Mouse (Mus musculus): Measurements from ENCODE around the gene Syp. TPM values are rescaled to one million over a fixed set of nuclear protein-coding genes. Genes with fewer than 3 reads are reported as not detected.

The Syp gene
- polyA plus RNA-seq, 1 experiment from 2014 or later = 161 TPM

GRCm38 (mm10) chrX:7690486-7690885, 52.2 kb downstream of the Syp start:
- WGBS = 62% methylated on average over 3 of the region's 3 CpGs
- no peak overlapping the region for H3K9ac ChIP-seq (replicated peaks; ENCODE audit: low read depth, low read length)
- H3K9me3 ChIP-seq (ENCODE audit: control insufficient read depth, low read length) = no peaks in the 10 kb centered on the region
- no peaks in the 10 kb centered on the region for H3K36me3 ChIP-seq (ENCODE audit: control insufficient read depth, insufficient read depth)
- H3K4me1 ChIP-seq (replicated peaks; ENCODE audit: control insufficient read depth, insufficient read depth, low read length) = no peaks in the 10 kb centered on the region
- H3K4me3 ChIP-seq (replicated peaks; ENCODE audit: low read length) = no peak overlapping the region
- no peak for ATAC-seq
- no peaks in the 10 kb centered on the region for H3K27me3 ChIP-seq (replicated peaks; ENCODE audit: control insufficient read depth, insufficient read depth, low read length)
- no peak overlapping the region for H3K4me2 ChIP-seq (ENCODE audit: low read length)
- no peak overlapping the region for H3K27ac ChIP-seq (ENCODE audit: low read length)

DNA sequence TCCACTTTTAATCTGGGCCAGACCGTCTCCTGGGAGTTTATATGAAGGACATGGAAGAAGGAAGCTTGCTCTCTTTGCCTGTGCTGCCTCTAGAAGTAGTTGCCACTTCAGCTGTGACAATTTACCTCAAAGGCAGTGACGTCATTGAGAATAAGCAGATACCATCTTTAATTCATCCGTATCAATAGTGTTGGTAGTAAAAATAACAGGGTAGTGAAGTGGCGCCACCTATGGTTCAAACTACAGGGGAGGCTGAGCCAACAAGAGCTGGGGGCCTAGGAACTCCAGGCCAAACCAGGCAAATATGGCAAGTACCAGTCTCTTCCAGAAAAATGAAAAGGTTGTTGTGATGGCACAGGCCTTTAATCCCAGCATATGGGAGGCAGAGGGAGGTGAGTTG, 54.6 kb downstream of the Syp start:
- Histone ChIP-seq H3K27me3 (replicated peaks; ENCODE audit: control insufficient read depth, insufficient read depth, low read length) (no peaks in the 10 kb centered on the region), H3K9me3 (ENCODE audit: control insufficient read depth, low read length) (no peaks in the 10 kb centered on the region), H3K4me1 (replicated peaks; ENCODE audit: control insufficient read depth, insufficient read depth, low read length) (no peaks in the 10 kb centered on the region), H3K27ac (ENCODE audit: low read length) (no peak overlapping the region), H3K4me3 (replicated peaks; ENCODE audit: low read length) (no peak overlapping the region), H3K9ac (replicated peaks; ENCODE audit: low read depth, low read length) (no peak overlapping the region), H3K4me2 (ENCODE audit: low read length) (no peak overlapping the region), H3K36me3 (ENCODE audit: control insufficient read depth, insufficient read depth) (no peaks in the 10 kb centered on the region)
- no peak for ATAC-seq
- 39% methylated on average over 4 of the region's 4 CpGs for WGBS

- Histone ChIP-seq H3K4me1 (replicated peaks; ENCODE audit: control insufficient read depth, insufficient read depth, low read length) (peaks cover 5% of the 10 kb centered on the region), H3K9ac (replicated peaks; ENCODE audit: low read depth, low read length) (no peak overlapping the region; the same call in 1 of the 2 replicates), H3K27me3 (replicated peaks; ENCODE audit: control insufficient read depth, insufficient read depth, low read length) (no peaks in the 10 kb centered on the region), H3K4me3 (replicated peaks; ENCODE audit: low read length) (peak overlapping the region; percentile 19; the same call in 1 of the 2 replicates), H3K9me3 (ENCODE audit: control insufficient read depth, low read length) (no peaks in the 10 kb centered on the region), H3K36me3 (ENCODE audit: control insufficient read depth, insufficient read depth) (no peaks in the 10 kb centered on the region), H3K27ac (ENCODE audit: low read length) (no peak overlapping the region), H3K4me2 (ENCODE audit: low read length) (peak overlapping the region; percentile 41; the same call in 1 of the 2 replicates)
- WGBS = 49% methylated on average over 6 of the region's 6 CpGs
- peak; percentile 43 for ATAC-seq
These were observed 58.2 kb downstream of the Syp start for GRCm38 (mm10) chrX:7696520-7696919.

- Histone ChIP-seq H3K36me3 (ENCODE audit: control insufficient read depth, insufficient read depth) (no peaks in the 10 kb centered on the region), H3K27me3 (replicated peaks; ENCODE audit: control insufficient read depth, insufficient read depth, low read length) (no peaks in the 10 kb centered on the region), H3K4me1 (replicated peaks; ENCODE audit: control insufficient read depth, insufficient read depth, low read length) (peaks cover 5% of the 10 kb centered on the region), H3K4me2 (ENCODE audit: low read length) (peak within 1 kb of the TSS; percentile 67), H3K4me3 (replicated peaks; ENCODE audit: low read length) (peak within 1 kb of the TSS; percentile 62), H3K9ac (replicated peaks; ENCODE audit: low read depth, low read length) (peak within 1 kb of the TSS; percentile 63), H3K27ac (ENCODE audit: low read length) (peak within 1 kb of the TSS; percentile 47), H3K9me3 (ENCODE audit: control insufficient read depth, low read length) (no peaks in the 10 kb centered on the region)
- 14% methylated on average over 33 of the region's 33 CpGs for WGBS
- ATAC-seq = peak; percentile 97
These were observed 58.7 kb downstream of the Syp start, which contains the start of gene Gpkow for GRCm38 (mm10) chrX:7696954-7697381. Gpkow (plus strand) TSS chrX:7697131.

Other genes starting within 250 kb of the Syp start
- 0.11 and 0.16 TPM in 2 replicates for gene Foxp3, start 64.8 kb upstream of the Syp start, polyA plus RNA-seq (2015; fragmentation: Nextera tagmentation; extraction: Ambion mirVana)
- 4.1 and 4.6 TPM in 2 replicates for gene Ppp1r3f, start 64.2 kb upstream of the Syp start, polyA plus RNA-seq (2015; fragmentation: Nextera tagmentation; extraction: Ambion mirVana)
- gene Ccdc22, start 33.0 kb upstream of the Syp start, polyA plus RNA-seq (2015; fragmentation: Nextera tagmentation; extraction: Ambion mirVana) = 40.5 and 43.9 TPM in 2 replicates
- 0.06 and 0.16 TPM in 2 replicates for gene Cacna1f, start 31.4 kb upstream of the Syp start, polyA plus RNA-seq (2015; fragmentation: Nextera tagmentation; extraction: Ambion mirVana)
- gene Prickle3, start 18.8 kb downstream of the Syp start, polyA plus RNA-seq (2015; fragmentation: Nextera tagmentation; extraction: Ambion mirVana) = 1.5 and 1.6 TPM in 2 replicates
- gene Plp2, start 32.9 kb downstream of the Syp start, polyA plus RNA-seq (2015; fragmentation: Nextera tagmentation; extraction: Ambion mirVana) = 35.1 and 41.7 TPM in 2 replicates
- gene Magix, start 42.8 kb downstream of the Syp start, polyA plus RNA-seq (2015; fragmentation: Nextera tagmentation; extraction: Ambion mirVana) = 0.19 and 0.61 TPM in 2 replicates
- gene Gpkow, start 58.7 kb downstream of the Syp start, polyA plus RNA-seq (2015; fragmentation: Nextera tagmentation; extraction: Ambion mirVana) = 53.2 and 53.5 TPM in 2 replicates
- 36.7 and 40.5 TPM in 2 replicates for gene Wdr45, start 75.9 kb downstream of the Syp start, polyA plus RNA-seq (2015; fragmentation: Nextera tagmentation; extraction: Ambion mirVana)
- gene Gm45208, start 83.8 kb downstream of the Syp start, polyA plus RNA-seq (2015; fragmentation: Nextera tagmentation; extraction: Ambion mirVana) = 0.71 TPM in 1 of 2 replicates, not detected in the other
- 112 and 119 TPM in 2 replicates for gene Praf2, start 90.0 kb downstream of the Syp start, polyA plus RNA-seq (2015; fragmentation: Nextera tagmentation; extraction: Ambion mirVana)
- 50.0 and 64.2 TPM in 2 replicates for gene Ccdc120, start 112.4 kb downstream of the Syp start, polyA plus RNA-seq (2015; fragmentation: Nextera tagmentation; extraction: Ambion mirVana)
- gene Tfe3, start 124.1 kb downstream of the Syp start, polyA plus RNA-seq (2015; fragmentation: Nextera tagmentation; extraction: Ambion mirVana) = 20.4 and 21.9 TPM in 2 replicates
- gene Gripap1, start 151.3 kb downstream of the Syp start, polyA plus RNA-seq (2015; fragmentation: Nextera tagmentation; extraction: Ambion mirVana) = 72.6 and 81.9 TPM in 2 replicates
- gene Kcnd1, start 183.8 kb downstream of the Syp start, polyA plus RNA-seq (2015; fragmentation: Nextera tagmentation; extraction: Ambion mirVana) = 2.8 and 4.0 TPM in 2 replicates
- gene Otud5, start 202.9 kb downstream of the Syp start, polyA plus RNA-seq (2015; fragmentation: Nextera tagmentation; extraction: Ambion mirVana) = 49.9 and 54.1 TPM in 2 replicates
- 16.9 and 22.4 TPM in 2 replicates for gene Pim2, start 239.8 kb downstream of the Syp start, polyA plus RNA-seq (2015; fragmentation: Nextera tagmentation; extraction: Ambion mirVana)
- gene Slc35a2, start 245.6 kb downstream of the Syp start, polyA plus RNA-seq (2015; fragmentation: Nextera tagmentation; extraction: Ambion mirVana) = 39.4 and 46.0 TPM in 2 replicates